Mouse (Mus musculus) cerebellum, adult 2 months (tissue): ENCODE data around the gene Acsf3.

ENCODE experiments used
- CTCF ChIP-seq: fragments of 200-500 bp; IDR thresholded peaks from 2 replicates; pipeline ENCODE4 v1.5.1; 2011; ENCODE audit warnings: low read depth, mild to moderate bottlenecking, control low read depth, low read length, moderate library complexity, borderline replicate concordance; ENCODE audit not compliant: insufficient read depth
- POLR2A ChIP-seq: fragments of 200-500 bp; IDR thresholded peaks from 2 replicates; pipeline ENCODE4 v1.6.1; 2011; ENCODE audit warnings: low read length, control low read depth, borderline replicate concordance; ENCODE audit not compliant: insufficient read depth

- TF ChIP-seq POLR2A, result no peak
- TF ChIP-seq CTCF, result no peak
Observed at GRCm38 (mm10) chr8:122855123-122855522, 79.8 kb downstream of the Acsf3 start.
